Mouse (Mus musculus): Measurements from ENCODE around the gene Maml3. TPM values are rescaled to one million over a fixed set of nuclear protein-coding genes. Genes with fewer than 3 reads are reported as not detected.

Maml3 gene
- polyA plus RNA-seq (2015; fragmentation: Illumina TruSeq; extraction: RNeasy Lipid Tissue Mini Kit (QIAGEN cat#74804); ENCODE audit: insufficient read depth, low replicate concordance) = 2.8 TPM

GRCm38 (mm10) chr3:52104636-52105151, at the start of gene Maml3:
Gene Maml3, minus strand, starts transcription at chr3:52105076.

DNA sequence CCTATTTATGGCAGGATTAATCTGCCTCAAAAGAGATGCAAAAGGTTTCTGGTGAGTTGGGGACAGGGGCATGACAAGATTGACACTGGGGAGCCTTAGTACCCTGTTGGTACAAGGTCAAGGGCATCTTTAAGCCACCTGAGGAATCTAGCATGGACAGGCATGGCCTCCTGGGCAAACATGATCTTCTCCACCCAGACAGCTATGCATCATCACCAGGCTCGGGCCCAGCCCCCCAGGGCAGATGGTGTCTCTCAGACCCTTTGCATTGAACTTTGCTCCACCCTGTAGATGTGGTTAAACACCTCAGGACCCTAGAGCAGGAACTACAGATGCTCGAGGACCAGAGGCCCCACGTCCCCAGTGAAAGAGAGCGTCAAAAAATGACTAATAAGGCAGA, 444.8 kb downstream of the Maml3 start, which contains the start of gene Mgst2:
Gene Mgst2 (plus strand): TSS at position 301 of the 400 bp plus-strand sequence.

Other genes starting within 250 kb of the Maml3 start
- gene Foxo1, start 163.3 kb upstream of the Maml3 start, polyA plus RNA-seq (2015; fragmentation: Illumina TruSeq; extraction: RNeasy Lipid Tissue Mini Kit (QIAGEN cat#74804); ENCODE audit: insufficient read depth, low replicate concordance) = 54.6 TPM

Measured in spleen, adult 10 weeks (tissue).